Mouse (Mus musculus): ENCODE results near the gene Nupr1l. TPM values are rescaled to one million over a fixed set of nuclear protein-coding genes. Genes with fewer than 3 reads are reported as not detected.
"Not testable (repeated sequence)": the region's sequence is repeated elsewhere in the genome, so short reads cannot be mapped to it uniquely, and the experiment has no call there.

The Nupr1l gene
- polyA plus RNA-seq, 1 experiment from 2014 or later, result 2.2 TPM

DNA sequence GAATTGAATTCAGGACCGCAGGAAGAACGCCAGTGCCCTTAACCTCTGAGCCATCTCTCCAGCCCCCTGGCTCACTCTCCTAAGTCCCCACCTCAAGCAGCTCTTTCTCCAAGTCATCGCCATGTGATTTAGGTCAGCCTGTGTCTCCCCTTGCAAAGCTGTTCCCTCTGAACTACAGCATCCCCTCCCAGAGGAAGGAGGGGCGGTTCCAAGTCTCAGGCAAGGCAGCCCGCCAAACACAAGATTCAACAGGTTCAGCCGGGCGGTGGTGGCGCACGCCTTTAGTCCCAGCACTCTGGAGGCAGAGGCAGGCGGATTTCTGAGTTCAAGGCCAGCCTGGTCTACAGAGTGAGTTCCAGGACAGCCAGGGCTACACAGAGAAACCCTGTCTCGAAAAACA, 7.2 kb downstream of the Nupr1l start:
- DNase-seq (ENCODE audit: low spot score), result not testable (repeated sequence)

DNA sequence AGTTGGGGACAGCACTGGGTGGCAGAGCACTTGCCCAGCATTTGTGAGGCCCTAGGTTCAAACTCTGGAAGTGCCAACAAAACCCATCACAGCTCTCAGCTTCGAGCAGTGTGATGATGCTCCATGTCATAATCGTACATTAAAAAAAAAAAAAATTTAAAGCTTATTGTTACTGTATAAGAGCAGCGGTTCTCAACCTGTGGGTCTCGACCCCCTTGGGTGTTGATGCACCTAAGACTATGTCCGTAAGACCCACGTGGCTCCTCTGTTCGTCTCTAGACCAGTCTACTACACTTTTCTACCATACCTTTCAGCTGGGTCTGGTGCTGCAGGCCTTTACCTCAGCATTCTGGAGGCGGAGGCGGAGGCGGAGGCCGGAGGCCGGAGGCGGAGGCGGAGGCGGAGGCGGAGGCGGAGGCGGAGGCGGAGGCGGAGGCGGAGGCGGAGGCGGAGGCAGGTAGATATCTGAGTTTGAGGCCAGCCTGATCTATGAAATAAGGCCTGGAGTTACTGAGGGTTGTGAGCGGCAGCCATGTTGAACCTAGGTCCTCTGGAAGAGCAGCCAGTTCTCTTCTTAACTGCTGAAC, 9.8 kb downstream of the Nupr1l start:
- no peak for DNase-seq (ENCODE audit: low spot score)

DNA sequence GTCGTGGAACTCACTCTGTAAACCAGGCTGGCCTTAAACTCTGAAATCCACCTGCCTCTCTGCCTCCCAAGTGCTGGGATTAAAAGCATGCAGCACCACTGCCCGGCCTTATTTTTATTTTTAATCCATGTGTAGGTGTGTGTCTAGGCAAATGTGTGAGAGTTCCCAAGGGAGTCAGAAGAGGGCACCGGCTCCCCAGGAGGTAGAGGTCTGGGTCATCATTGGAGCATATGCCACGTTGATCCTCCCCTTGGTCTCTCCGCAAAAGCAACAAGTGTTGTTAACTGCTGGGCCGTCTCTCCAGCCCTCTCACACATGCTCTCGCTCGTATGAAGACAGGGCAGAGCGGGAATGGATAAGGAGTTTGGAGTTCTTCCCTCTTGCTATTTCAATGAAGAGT, 10.4 kb downstream of the Nupr1l start:
- no peak for DNase-seq (ENCODE audit: low spot score)

DNA sequence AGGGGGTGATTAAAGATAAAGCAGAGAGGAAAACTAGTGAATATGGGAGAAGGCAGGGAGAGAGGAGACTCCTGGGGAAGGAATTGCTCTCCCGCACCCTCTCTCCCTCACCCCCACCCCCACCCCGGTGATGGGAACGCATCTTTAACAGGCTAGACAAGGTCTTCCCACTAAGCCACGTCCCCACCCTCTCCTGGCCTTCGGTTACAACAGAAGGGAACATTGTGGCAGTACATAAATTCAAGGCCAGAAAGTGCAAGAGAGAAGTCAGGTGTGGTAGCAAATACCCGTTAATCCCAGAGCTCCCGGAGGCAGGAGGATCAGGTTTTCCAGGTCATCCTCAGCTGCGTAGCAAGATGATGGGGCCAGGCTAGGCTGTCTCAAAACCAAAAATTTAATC, 11.0 kb downstream of the Nupr1l start:
- DNase-seq (ENCODE audit: low spot score), result no peak

DNA sequence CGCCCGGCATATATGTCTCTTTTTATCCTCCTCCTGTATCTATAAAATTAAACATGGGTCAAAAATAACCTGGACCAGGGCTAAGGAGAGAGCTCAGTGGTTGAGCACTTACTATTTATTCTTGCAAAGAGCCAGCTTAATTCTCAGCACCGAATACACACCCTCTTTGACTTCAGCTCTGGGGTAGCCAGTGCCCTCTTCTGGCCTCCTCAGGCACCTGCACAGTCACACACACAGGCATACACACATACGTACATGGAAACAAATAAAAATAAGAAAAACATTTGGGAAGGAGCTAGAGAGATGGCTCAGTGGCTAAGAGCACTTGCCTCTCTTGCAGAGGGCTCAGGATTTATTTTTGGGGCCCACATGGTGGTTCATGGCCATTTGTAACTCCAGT, 13.6 kb downstream of the Nupr1l start:
- DNase-seq (ENCODE audit: low spot score), result no peak

DNA sequence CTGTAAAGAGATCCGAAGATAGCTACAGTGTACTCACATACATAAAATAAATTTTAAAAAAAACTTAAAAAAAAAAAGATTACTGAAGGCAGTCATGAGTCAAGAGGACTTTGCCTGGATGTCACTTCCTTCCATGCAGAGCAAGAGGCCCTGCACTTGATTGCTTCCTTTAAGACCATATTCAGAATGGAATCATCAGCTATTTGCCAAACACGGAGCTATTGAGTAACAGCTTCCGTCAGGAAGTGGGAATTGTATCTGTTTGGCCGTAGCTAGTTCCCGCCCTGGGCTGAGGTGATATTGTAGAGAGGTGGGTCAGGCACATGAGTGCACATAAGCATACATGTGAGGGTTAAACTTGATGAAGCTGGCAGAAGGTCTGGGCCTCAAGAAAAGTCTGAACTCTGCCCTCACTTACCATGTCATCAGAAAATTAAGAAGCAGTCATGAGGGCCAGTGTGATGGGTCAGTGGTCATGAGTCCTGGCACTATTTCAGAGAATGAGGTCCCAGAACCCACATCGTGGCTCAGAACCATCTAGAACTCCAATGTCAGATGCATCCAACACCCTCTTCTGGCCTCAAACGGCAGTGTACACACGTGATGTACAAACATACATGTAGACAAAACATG, 16.6 kb downstream of the Nupr1l start:
- no peak for DNase-seq (ENCODE audit: low spot score)

DNA sequence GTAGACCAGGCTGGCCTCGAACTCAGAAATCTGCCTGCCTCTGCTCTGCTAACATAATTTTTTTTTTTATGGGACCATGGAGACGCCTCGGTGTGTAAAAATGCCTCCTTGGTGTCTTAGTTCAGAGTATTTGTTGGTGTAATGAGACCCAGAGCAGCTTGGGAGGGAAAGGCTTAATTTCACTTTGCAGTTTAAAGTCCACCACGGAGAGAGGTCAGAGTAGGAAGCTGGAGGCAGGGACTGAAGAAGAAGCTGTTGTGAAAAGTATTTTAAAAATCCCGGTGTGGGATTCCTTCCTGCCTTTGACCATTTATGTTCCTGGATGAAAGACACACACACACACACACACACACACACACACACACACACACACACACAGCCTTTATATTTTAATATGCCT, 17.6 kb downstream of the Nupr1l start:
- no peak for DNase-seq (ENCODE audit: low spot score)

DNA sequence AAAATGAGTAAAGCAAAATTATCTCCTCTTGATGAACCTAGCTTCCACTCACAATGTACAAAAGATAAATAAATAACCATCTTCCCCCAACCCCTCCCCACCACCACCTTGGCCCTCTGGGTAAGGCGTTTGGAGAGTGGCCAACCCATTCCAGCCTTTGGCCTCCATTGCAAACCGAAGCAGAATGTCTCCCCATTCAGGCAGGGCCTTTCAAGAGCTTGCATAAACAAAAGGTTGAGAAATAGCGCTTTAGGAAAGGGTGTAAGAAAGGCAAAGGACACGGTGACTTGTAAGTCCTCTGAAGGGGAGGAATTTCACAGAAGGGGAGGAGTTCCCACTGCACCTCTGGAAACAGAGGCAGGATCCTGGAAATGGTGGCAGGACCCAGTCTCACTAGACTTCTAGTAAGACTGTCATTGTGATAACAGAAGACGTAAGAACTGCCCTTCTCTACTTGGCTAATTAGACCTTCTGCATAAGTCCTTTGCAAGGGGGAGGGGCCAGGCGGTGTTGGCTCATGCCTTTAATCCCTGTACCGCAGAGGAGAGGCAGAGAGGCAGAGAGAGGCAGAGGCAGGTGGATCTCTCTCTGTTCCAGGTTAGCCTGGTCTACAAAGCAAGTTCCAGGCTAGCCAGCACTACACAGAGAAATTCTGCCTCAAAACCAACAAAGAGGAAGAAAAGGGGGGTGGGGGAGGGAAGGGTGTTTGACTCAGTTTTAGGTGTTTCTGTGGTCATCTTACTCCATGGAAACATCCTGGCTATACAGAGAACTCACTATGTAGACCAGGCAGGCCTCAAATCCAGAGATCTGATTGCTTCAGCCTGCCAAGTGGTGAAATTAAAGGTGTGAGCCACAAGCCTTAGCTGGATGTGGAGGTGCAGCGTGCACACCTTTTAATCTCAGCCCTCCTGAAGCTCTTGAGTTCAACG, 21.9 kb downstream of the Nupr1l start:
- no peak for DNase-seq (ENCODE audit: low spot score)

DNA sequence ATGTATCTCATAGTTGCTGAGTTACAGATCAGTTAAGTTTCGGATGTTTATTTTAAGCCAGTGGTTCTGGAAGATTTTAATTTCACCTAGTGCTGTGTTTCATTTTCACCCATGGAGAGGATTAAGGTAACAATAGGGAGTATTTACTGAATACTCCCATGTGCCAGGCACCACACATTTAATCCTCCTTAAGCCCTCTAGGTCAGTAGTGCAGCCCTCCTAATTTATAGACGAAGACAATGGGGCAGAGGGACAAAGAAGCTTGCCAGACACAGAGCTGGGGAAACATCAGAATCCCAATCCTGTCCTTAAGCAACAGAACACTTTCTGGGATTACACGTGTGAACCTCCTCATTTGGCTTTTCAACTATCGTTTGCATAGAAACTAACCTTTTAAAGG, 28.6 kb downstream of the Nupr1l start:
- DNase-seq (ENCODE audit: low spot score), result no peak

DNA sequence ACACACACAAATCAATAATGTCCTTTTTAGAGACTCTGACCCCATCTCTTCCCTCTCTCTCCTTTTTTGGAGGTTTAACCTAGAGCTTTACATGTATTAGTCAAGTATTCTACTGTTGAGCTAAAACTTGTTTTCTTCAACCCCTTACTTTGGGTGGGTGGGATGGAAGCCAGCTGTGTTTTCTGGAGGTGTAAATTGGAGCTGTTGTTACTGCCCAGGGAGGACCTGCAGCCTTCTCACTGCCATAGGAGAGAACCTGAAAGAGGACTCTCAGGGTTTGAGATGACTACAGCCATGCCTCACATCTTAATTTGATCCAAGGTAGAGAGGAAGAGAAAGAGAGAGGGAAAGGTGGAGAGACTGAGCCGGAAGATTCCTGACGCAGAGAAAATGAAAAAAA, 31.9 kb downstream of the Nupr1l start:
- DNase-seq (ENCODE audit: low spot score), result no peak

DNA sequence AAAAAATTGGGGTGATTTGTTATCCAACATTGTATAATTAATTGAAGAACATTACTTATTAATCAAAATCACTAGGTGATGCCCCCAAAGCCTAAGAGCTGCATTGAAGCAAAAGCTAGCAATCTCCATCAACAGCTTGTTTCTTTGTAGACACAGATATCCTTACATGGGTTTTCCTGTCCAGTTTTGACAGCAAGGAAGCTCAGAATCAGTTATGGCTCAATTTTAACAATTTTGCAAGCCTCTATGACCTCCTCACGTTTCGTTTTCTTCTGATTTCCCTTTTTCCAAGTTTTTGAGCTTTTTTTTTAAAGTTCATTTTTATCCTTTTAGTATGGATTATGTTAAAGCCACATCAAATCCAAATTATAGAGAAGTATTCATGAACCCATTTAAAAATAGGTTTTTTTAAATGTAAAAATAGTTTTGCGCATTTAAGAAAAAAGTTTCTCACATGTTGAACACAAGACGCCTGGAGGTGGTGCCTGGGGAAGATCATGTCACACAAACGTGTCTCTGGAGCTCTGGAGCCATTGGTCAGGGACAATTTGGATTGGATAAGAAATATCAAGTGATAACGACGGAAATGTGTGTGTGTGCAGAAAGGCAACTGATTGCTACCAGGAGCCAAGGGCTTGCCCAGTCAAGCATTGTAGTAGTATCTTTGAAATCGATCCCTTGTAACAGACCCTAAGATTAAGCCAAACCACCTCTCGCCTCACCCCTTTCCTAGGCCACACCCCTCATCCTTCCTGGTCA, 32.6 kb downstream of the Nupr1l start:
- DNase-seq (ENCODE audit: low spot score), result no peak

DNA sequence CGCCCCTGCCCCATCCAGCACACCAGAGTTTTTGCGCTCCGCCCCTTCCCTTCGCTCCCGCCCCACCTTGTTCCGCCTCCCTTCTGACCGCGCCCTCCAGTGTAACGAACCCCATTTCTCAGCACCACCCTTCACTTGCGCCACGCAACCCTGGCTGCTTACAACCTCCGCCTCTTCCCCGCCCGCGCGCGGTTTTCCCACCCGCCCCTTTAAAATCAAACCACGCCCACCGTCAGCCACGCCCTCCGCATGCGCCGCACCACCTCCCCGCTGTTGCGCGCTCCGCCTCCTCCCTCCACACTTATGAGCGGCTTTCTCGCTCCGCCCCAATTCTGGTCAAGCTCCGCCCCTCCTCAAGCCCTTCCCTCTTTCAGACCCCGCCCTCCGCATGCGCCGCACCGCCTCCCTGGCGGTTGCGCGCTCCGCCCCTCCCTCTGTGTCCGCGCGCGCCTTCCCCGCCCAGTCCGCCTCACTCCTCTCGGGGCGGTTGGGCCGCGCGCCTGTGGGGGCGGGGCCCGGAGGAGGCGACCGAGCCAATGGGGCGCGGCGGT, 33.2 kb downstream of the Nupr1l start, which contains the start of gene Vkorc1l1:
Gene Vkorc1l1 (plus strand): TSS at position 476 of the 551 bp plus-strand sequence.
- peak; percentile 99 for DNase-seq (ENCODE audit: low spot score)

DNA sequence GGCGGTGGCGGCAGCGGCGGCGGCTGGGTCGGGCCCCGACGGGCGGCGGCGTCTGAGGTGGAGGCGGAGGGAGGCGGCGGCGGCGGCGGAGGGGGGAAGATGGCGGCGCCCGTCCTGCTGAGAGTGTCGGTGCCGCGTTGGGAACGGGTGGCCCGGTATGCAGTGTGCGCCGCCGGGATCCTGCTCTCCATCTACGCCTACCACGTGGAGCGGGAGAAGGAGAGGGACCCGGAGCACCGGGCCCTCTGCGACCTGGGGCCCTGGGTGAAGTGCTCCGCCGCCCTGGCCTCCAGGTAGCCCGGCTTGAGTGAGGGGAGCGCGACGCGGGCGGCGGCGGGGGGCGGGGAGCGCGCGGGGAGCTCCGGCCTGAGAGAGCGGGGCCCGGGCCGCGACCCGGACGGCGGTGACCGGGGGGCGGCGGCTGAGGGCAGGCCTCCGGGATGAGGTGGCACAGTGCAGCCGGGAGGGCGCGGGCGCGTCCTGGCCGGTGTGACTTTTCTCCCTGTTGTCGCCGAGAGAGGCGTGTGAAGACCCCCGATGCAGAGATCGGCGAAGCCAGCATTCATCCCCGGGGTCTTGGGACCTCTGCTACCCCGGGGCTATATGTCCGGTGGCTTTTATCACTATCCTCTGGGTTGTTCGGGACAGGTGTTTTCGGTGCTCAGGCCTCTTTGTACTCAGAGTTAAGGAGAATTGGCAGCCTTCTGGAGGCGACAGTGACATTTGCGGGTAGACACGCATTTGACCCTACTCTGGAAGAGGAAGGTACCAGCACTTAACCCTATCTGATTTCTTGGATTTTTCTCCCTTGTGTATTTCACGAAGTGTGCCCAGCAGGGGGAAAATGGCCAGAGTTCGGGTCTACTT, 34.0 kb downstream of the Nupr1l start:
- peak; percentile 40 for DNase-seq (ENCODE audit: low spot score)

DNA sequence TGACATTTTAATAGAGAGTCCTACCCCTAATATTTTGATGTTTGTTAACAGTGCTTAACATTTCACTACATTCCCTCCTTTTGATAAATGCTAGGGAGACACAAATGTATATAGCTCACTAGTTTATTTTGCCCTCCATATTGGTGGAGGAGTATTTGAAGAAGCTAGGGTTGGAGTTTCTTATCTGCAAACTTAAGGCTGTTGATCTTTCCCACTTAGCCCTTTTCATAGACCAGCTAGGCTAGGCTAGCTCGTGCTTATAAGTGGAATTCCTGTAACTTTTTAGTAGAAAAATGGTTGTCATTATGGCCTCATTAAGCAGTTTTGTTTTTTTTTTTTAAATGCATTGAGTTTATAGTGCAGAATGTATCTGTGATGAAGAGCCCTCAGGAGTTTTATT, 35.1 kb downstream of the Nupr1l start:
- no peak for DNase-seq (ENCODE audit: low spot score)

DNA sequence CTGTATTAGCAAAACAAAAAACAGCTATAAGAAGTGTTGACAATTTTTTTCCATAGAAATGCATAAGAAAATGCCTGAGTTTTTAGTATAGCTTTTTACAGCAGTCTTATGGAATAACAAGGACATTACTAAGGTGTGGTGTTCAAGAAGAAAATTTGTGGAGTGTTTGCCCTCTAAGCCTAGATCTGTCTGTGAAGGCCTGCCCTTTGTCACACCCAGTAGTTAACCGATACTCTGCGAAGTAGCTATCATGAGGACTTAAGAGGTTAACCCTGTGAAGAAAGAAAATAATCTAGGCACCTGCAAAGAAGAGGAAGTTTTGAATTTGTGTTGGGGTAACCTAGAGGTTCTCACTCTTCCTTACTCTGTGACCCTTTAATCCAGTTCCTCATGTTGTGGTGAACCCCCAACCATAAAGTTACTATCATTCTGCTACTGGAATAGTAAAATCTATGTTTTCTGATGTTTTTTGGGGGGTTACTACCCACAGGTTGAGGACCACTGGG, 39.2 kb downstream of the Nupr1l start:
- no peak for DNase-seq (ENCODE audit: low spot score)

DNA sequence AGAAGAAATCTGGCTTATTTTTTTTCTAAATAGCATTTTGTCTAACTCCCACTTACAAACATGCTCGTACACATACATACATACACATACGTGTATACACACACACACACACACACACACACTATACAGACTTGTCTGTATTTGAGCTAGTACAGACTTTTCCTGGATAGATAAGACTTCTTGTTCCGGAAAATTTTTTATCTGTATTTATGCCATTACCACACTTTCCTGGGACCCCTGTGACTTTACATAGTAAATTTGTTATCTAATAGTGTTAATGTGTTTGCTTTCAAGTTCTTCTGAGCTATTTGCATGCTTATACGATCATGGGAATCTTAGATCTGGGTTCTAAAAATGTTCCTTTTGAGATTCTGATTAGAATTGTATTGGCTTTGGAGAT, 43.8 kb downstream of the Nupr1l start:
- no peak for DNase-seq (ENCODE audit: low spot score)

DNA sequence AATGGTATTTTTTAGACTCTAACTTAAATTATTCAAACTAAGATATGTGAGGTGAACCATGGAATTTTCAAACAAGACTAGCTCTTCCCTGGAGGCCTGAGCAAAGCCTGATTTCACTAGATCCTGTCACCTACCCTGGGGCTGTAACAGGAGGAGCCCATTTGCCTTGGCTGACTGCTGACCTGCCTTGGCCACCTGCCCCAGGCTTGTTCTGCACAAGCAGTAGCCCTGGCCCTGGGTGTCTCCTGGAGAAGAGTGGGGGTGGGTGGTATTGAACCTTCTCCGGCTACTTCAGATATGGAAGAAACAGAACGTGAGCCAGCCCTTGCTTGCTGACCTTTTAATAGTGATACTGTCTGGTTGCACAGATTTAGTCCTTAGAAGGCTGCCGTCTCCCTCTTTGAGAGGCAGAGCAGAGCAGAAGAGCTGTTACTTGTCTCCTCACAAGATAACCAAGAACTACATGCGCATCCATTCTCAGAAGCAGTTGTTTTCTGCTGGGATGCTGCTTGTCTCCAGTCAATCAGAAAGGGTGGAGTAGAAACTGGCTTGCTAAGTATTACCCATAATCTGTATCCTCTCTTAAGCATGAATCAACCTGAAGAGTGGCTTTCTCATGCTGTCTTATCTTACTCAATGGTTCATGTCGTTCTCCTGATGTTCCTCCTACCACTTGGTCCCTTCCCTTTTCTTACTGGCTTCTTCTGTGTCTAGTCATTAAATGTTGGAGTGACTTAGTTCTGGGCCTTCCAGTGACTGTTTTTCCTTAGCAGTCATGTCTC, 46.3 kb downstream of the Nupr1l start:
- no peak for DNase-seq (ENCODE audit: low spot score)

DNA sequence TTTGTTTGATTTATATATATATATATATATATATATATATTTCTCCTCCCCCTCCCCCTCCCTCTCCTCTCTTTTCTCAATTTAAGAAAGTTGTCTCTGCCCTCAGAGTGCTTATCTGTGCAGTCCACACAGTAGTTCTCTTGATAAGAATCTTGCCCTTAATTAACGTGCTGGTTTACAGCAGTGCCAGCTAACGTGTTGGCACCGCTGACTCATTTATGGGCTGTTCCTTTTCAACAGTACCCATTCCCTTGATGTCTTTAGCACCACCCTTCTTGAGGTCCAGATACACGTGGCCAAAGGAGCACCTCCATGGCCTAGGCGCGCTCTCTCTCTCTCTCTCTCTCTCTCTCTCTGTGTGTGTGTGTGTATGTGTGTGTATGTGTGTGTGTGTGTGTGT, 47.5 kb downstream of the Nupr1l start:
- DNase-seq (ENCODE audit: low spot score), result no peak

DNA sequence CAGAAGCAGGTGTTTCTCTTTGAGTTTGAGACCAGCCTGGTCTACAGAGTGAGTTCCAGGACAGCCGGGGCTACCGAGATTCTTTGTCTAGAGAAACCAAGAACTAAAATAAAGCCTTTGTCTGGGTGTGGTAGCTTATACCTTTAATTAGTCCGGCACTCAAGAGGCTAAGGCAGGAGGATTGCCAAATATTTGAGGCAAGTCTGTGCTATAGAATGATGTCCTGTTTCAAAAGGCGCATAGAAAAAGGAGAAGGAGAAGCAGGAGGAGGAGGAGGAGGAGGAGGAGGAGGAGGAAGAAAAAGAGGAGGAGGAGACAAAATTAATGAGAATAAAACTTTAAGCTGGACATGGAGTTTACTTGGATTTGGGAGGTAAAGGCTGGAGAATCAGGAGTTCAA, 54.9 kb downstream of the Nupr1l start:
- no peak for DNase-seq (ENCODE audit: low spot score)
